Mouse (Mus musculus): ENCODE measurements at regions not wholly inside any gene's neighbourhood (a gene's known extent, or its start where the extent isn't known, plus 50 kb on each side); places are given as distances from the start of the nearest gene placed in this dataset.

DNA sequence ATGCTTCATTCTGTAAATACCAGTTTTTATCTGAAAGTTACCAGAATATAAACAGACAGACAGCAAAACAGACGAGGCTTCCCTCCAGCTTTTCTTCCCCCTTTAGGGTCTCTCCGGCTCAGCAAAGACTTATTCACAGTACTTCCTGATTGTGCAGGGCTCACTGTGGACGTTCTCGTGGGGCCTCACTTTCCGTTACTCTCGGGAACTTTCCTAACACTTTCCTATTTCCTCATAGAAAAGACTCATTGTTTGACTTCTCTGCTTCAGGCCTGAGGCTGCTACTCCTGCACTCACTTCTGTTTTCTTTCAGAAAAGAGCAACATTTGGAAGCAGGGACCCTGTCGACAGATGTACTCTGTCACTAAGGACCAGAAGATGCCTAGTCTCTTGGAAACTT is 197.4 kb downstream of the Tgfb2 start:
- no peak for DNase-seq (ENCODE audit: low spot score)
- no peak overlapping the region for H3K9ac ChIP-seq (ENCODE audit: low read length)
- WGBS = 48% methylated on average over 7 of the region's 7 CpGs
- H3K4me3 ChIP-seq (ENCODE audit: low read depth, low read length) = no peak overlapping the region
- H3K9me3 ChIP-seq (replicated peaks; ENCODE audit: control insufficient read depth, low read length) = no peaks in the 10 kb centered on the region
- H3K27me3 ChIP-seq (replicated peaks; ENCODE audit: control insufficient read depth, insufficient read depth, low read length) = no peaks in the 10 kb centered on the region
- H3K4me1 ChIP-seq (ENCODE audit: control insufficient read depth, insufficient read depth, low read length) = peaks cover 12% of the 10 kb centered on the region; the same call in 1 of the 2 replicates
- H3K4me2 ChIP-seq (ENCODE audit: low read length) = no peak overlapping the region
- H3K36me3 ChIP-seq (ENCODE audit: control insufficient read depth, insufficient read depth, low read length) = no peaks in the 10 kb centered on the region
- no peak for ATAC-seq
- H3K27ac ChIP-seq (ENCODE audit: low read depth, low read length) = no peak overlapping the region

DNA sequence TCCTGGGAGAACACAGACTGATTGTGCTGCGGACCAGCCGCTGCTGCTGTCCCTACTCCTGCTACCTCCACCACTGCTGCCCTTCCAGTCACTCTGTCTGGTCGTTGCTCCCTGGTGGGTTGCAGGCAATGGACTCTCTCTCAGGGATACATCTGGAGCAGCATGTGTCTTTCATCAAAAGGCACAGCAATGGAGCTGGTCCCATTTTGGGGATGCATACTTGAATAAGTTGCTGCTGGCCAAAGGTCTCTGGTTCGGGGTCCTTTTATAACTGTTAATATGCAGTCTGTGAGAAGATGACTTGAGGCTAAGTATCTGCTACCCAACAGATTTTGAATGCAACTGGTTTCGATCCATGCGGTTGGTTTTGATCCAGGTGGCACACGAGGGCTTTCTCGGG is 197.8 kb downstream of the Tgfb2 start:
- H3K36me3 ChIP-seq (ENCODE audit: control insufficient read depth, insufficient read depth, low read length) = no peaks in the 10 kb centered on the region
- ATAC-seq = no peak
- H3K27me3 ChIP-seq (replicated peaks; ENCODE audit: control insufficient read depth, insufficient read depth, low read length) = no peaks in the 10 kb centered on the region
- no peak overlapping the region for H3K4me2 ChIP-seq (ENCODE audit: low read length)
- peaks cover 12% of the 10 kb centered on the region; the same call in 1 of the 2 replicates for H3K4me1 ChIP-seq (ENCODE audit: control insufficient read depth, insufficient read depth, low read length)
- no peak overlapping the region for H3K4me3 ChIP-seq (ENCODE audit: low read depth, low read length)
- H3K9ac ChIP-seq (ENCODE audit: low read length) = no peak overlapping the region
- WGBS = 89% methylated on average over 8 of the region's 8 CpGs
- no peak for DNase-seq (ENCODE audit: low spot score)
- H3K27ac ChIP-seq (ENCODE audit: low read depth, low read length) = no peak overlapping the region
- no peaks in the 10 kb centered on the region for H3K9me3 ChIP-seq (replicated peaks; ENCODE audit: control insufficient read depth, low read length)

DNA sequence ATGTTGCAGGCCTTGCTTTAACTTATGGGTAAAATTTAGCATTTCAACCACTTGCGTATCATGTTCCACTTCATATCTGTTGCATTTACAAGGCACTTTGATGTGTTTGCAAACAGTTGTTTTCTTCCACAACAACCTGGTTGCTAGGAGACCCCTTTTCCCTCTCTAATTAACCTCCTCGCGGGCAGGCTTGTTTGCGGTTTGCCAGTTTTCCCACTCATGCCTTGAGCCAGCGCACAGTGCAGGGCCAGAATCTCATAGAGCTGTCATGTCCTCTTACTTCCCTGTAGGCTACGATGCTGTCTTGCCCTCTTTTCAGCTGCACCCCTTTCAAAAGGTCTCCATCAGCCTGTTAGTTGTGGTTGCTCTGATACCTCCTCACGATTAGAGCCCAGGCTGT is 199.3 kb downstream of the Tgfb2 start:
- 13% methylated on average over 7 of the region's 7 CpGs for WGBS
- peaks cover 12% of the 10 kb centered on the region; the same call in 1 of the 2 replicates for H3K4me1 ChIP-seq (ENCODE audit: control insufficient read depth, insufficient read depth, low read length)
- DNase-seq (ENCODE audit: low spot score) = peak; percentile 80

DNA sequence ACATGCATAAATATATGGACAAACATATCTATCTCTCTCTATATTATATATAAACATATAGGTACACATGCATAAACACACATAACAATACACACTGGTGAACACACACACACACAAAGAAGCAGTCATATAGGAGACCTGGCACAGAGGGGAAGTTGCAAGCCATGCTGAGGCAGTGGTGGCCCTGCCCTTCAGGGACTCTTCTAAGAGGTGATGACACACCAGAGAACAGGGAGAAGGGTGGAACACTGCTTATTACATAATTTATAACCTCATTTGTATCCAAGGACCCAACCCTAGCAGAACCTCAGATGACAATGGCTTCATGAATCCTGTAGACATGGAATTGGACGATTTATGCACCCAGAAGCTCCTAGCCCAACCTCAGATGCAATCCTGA is 199.9 kb downstream of the Tgfb2 start:
- no peak overlapping the region for H3K9ac ChIP-seq (ENCODE audit: low read length)
- H3K27ac ChIP-seq (ENCODE audit: low read depth, low read length) = no peak overlapping the region
- H3K4me3 ChIP-seq (ENCODE audit: low read depth, low read length) = no peak overlapping the region
- peaks cover 12% of the 10 kb centered on the region; the same call in 1 of the 2 replicates for H3K4me1 ChIP-seq (ENCODE audit: control insufficient read depth, insufficient read depth, low read length)
- no peaks in the 10 kb centered on the region for H3K27me3 ChIP-seq (replicated peaks; ENCODE audit: control insufficient read depth, insufficient read depth, low read length)
- DNase-seq (ENCODE audit: low spot score) = no peak
- no peak overlapping the region for H3K4me2 ChIP-seq (ENCODE audit: low read length)
- 0 out of 2 replicates have a peak, but pooled peaks have one; percentile 11 for ATAC-seq
- no peaks in the 10 kb centered on the region for H3K9me3 ChIP-seq (replicated peaks; ENCODE audit: control insufficient read depth, low read length)
- WGBS = 35% methylated on average over 1 of the region's 1 CpGs
- H3K36me3 ChIP-seq (ENCODE audit: control insufficient read depth, insufficient read depth, low read length) = no peaks in the 10 kb centered on the region

More for the DNA sequence above, 199.3 kb downstream of the Tgfb2 start:
- no peak overlapping the region for H3K4me2 ChIP-seq (ENCODE audit: low read length)
- no peak overlapping the region for H3K27ac ChIP-seq (ENCODE audit: low read depth, low read length)
- H3K9me3 ChIP-seq (replicated peaks; ENCODE audit: control insufficient read depth, low read length) = no peaks in the 10 kb centered on the region
- H3K36me3 ChIP-seq (ENCODE audit: control insufficient read depth, insufficient read depth, low read length) = no peaks in the 10 kb centered on the region
- no peak overlapping the region for H3K9ac ChIP-seq (ENCODE audit: low read length)
- H3K4me3 ChIP-seq (ENCODE audit: low read depth, low read length) = no peak overlapping the region
- ATAC-seq = peak; percentile 79; the same call in 1 of the 2 replicates
- no peaks in the 10 kb centered on the region for H3K27me3 ChIP-seq (replicated peaks; ENCODE audit: control insufficient read depth, insufficient read depth, low read length)

DNA sequence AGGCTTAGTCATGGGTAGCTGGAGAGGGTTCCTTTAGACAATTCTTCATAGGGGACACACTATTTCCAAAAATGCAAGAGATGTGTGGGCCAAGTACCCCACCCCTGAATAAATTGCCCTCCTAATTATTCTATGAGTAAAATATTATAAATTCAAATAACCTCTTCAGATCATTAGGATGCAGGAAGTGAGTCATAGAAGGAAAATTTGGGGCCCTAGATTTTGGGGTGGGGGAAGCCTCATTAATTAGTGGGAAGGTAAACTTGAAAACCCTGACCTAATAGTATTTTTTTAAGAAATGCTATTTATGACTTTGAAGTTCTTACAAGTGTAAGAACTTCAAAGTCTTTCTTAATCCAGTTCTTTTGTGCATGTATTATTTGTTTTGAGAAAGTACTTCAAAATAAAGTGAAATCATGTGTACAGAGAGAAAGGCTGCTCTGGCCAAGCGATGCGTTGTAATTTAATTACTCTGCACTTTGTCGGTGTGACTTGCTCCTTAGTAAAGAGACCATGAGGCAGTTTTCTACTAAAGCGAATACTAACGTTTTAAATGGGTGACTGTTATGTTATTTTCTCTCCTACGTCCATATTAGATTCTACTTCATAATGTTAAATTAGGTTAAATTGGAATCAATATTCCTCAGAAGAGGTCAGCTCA is 200.6 kb downstream of the Tgfb2 start:
- ATAC-seq (peak; percentile 68), DNase-seq (ENCODE audit: low spot score) (peak; percentile 80)
- no peaks in the 10 kb centered on the region for H3K9me3 ChIP-seq (replicated peaks; ENCODE audit: control insufficient read depth, low read length)
- H3K4me2 ChIP-seq (ENCODE audit: low read length) = no peak overlapping the region
- no peak overlapping the region for H3K4me3 ChIP-seq (ENCODE audit: low read depth, low read length)
- H3K4me1 ChIP-seq (ENCODE audit: control insufficient read depth, insufficient read depth, low read length) = peaks cover 12% of the 10 kb centered on the region; the same call in 1 of the 2 replicates
- H3K36me3 ChIP-seq (ENCODE audit: control insufficient read depth, insufficient read depth, low read length) = no peaks in the 10 kb centered on the region
- WGBS = 9% methylated on average over 6 of the region's 6 CpGs
- no peak overlapping the region for H3K27ac ChIP-seq (ENCODE audit: low read depth, low read length)
- no peak overlapping the region for H3K9ac ChIP-seq (ENCODE audit: low read length)
- H3K27me3 ChIP-seq (replicated peaks; ENCODE audit: control insufficient read depth, insufficient read depth, low read length) = no peaks in the 10 kb centered on the region

DNA sequence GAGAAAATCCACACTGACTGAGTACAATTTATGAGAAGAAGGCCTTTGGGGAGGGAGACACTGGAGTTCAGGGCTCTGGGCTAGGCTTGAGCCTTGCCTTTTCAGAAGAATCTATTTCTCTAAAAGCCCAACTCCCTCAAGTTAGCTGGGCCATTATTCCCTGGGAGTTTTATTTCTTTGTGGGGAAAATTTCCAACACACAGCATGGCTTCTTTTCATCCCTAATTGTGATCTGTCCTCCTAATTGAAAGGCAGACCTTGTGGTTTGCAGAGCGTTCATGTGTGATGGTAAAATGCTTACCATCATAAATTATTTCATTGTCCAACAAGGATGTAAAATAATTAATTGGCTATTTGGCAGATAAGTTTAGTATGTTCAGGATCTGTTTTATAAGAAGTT is 204.1 kb downstream of the Tgfb2 start:
- no peak overlapping the region for H3K4me3 ChIP-seq (ENCODE audit: low read depth, low read length)
- H3K27me3 ChIP-seq (replicated peaks; ENCODE audit: control insufficient read depth, insufficient read depth, low read length) = no peaks in the 10 kb centered on the region
- H3K36me3 ChIP-seq (ENCODE audit: control insufficient read depth, insufficient read depth, low read length) = no peaks in the 10 kb centered on the region
- peaks cover 12% of the 10 kb centered on the region; the same call in 1 of the 2 replicates for H3K4me1 ChIP-seq (ENCODE audit: control insufficient read depth, insufficient read depth, low read length)
- H3K9me3 ChIP-seq (replicated peaks; ENCODE audit: control insufficient read depth, low read length) = no peaks in the 10 kb centered on the region
- DNase-seq (ENCODE audit: low spot score) (peak; percentile 27), ATAC-seq (no peak)
- H3K27ac ChIP-seq (ENCODE audit: low read depth, low read length) = no peak overlapping the region
- H3K4me2 ChIP-seq (ENCODE audit: low read length) = no peak overlapping the region
- H3K9ac ChIP-seq (ENCODE audit: low read length) = no peak overlapping the region
- WGBS = 29% methylated on average over 1 of the region's 1 CpGs

DNA sequence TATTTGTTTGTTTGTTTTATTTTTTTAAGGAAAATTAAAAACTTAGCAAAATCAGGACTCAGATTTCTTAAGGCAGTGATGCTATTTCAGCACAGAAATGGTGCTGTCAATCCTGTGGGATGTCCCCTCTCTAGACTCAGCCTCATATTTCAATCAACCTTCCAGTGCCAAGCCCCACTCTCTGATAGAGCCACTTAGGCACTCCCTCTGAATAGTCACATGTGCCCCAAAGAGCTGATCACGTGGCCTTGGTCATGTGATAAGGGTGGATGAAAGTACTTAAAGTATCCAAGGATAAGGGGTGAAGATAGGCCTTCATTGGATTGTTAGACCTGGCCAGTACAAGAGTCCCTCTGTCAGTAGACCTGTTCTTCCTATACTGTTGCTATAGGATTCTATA is 207.9 kb downstream of the Tgfb2 start:
- no peak for ATAC-seq
- WGBS = 70% methylated on average over 1 of the region's 1 CpGs
- Histone ChIP-seq H3K36me3 (ENCODE audit: control insufficient read depth, insufficient read depth, low read length) (no peaks in the 10 kb centered on the region), H3K9me3 (replicated peaks; ENCODE audit: control insufficient read depth, low read length) (no peaks in the 10 kb centered on the region), H3K9ac (ENCODE audit: low read length) (no peak overlapping the region), H3K4me1 (ENCODE audit: control insufficient read depth, insufficient read depth, low read length) (no peaks in the 10 kb centered on the region), H3K4me2 (ENCODE audit: low read length) (no peak overlapping the region), H3K4me3 (ENCODE audit: low read depth, low read length) (no peak overlapping the region), H3K27me3 (replicated peaks; ENCODE audit: control insufficient read depth, insufficient read depth, low read length) (no peaks in the 10 kb centered on the region), H3K27ac (ENCODE audit: low read depth, low read length) (no peak overlapping the region)
- DNase-seq (ENCODE audit: low spot score) = no peak

DNA sequence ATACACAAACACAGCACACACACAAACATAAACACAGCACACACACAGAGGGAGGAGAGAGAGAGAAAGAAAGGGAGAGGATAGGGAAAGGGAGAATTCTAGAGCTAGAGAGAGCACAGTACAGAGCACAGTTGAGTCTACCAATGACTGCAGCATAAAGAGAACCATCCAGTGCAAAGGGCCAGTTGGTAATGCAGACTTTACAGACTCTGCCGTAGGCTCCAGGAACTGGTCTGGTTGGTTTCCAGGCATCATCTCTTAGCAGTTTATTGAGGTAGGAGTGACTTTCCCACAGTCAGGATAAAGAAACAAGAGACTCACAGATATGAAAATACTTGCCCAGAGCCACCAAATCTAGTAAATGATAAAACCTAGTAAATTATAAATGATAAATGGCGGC is 208.5 kb downstream of the Tgfb2 start:
- Histone ChIP-seq H3K9ac (ENCODE audit: low read length) (no peak overlapping the region), H3K9me3 (replicated peaks; ENCODE audit: control insufficient read depth, low read length) (no peaks in the 10 kb centered on the region), H3K4me1 (ENCODE audit: control insufficient read depth, insufficient read depth, low read length) (no peaks in the 10 kb centered on the region), H3K36me3 (ENCODE audit: control insufficient read depth, insufficient read depth, low read length) (no peaks in the 10 kb centered on the region), H3K27ac (ENCODE audit: low read depth, low read length) (no peak overlapping the region), H3K27me3 (replicated peaks; ENCODE audit: control insufficient read depth, insufficient read depth, low read length) (no peaks in the 10 kb centered on the region), H3K4me3 (ENCODE audit: low read depth, low read length) (no peak overlapping the region), H3K4me2 (ENCODE audit: low read length) (no peak overlapping the region)
- DNase-seq (ENCODE audit: low spot score) (no peak), ATAC-seq (no peak)
- WGBS = 92% methylated on average over 2 of the region's 2 CpGs

DNA sequence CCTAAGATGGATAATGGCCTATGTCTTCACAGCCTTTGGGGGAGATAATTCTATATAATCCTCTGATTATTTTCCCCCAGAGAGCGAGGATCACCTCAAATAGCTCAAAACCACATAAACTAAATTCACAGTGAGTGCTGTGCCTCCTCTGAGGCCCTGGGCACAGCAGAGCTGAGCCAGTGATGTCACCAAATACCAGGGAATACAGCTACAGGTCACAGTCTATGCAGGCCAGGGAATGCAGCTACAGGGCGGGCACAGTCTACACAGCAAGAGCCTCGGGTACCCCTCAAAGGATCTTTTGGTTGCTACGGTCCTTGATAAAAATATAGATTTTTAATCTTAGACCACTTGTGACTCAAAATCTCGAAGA is 211.4 kb downstream of the Tgfb2 start:
- Histone ChIP-seq H3K27me3 (replicated peaks; ENCODE audit: control insufficient read depth, insufficient read depth, low read length) (no peaks in the 10 kb centered on the region), H3K4me2 (ENCODE audit: low read length) (no peak overlapping the region), H3K4me1 (ENCODE audit: control insufficient read depth, insufficient read depth, low read length) (no peaks in the 10 kb centered on the region), H3K9ac (ENCODE audit: low read length) (no peak overlapping the region), H3K9me3 (replicated peaks; ENCODE audit: control insufficient read depth, low read length) (no peaks in the 10 kb centered on the region), H3K4me3 (ENCODE audit: low read depth, low read length) (no peak overlapping the region), H3K27ac (ENCODE audit: low read depth, low read length) (no peak overlapping the region), H3K36me3 (ENCODE audit: control insufficient read depth, insufficient read depth, low read length) (no peaks in the 10 kb centered on the region)
- WGBS = 89% methylated on average over 5 of the region's 5 CpGs
- DNase-seq (ENCODE audit: low spot score) (no peak), ATAC-seq (no peak)

Measured in forebrain, embryonic 14.5 days (tissue).